Mouse (Mus musculus) lung, postnatal 0 days (tissue): ENCODE data around the gene Arrdc4. TPM values are rescaled to one million over a fixed set of nuclear protein-coding genes. Genes with fewer than 3 reads are reported as not detected.

ENCODE experiments used
- ATAC-seq: fragments of 200-750 bp; cut with Nextera tagmentation; 2 replicates; pipeline ENCODE4 v1.8.0; 2017; ENCODE audit warnings: moderate library complexity
- DNase-seq: peaks from one replicate; pipeline ENCODE4 v3.0.0-alpha.2; 2016; ENCODE audit warnings: low spot score
- H3K27ac ChIP-seq: fragments of 300-500 bp; sonication (generic); 2 replicates; pipeline ENCODE4 v1.5.1; 2014; ENCODE audit warnings: antibody characterized with exemption, mild to moderate bottlenecking, low read length, mixed read lengths
- H3K27me3 ChIP-seq: fragments of 300-500 bp; sonication (generic); replicated peaks from 2 replicates; pipeline ENCODE4 v1.6.1; 2014; ENCODE audit warnings: low read length, mixed read lengths; ENCODE audit not compliant: insufficient read depth
- H3K36me3 ChIP-seq: fragments of 300-500 bp; sonication (generic); 2 replicates; pipeline ENCODE4 v1.6.1; 2014; ENCODE audit warnings: low read length, mixed read lengths; ENCODE audit not compliant: insufficient read depth
- H3K4me1 ChIP-seq: fragments of 300-500 bp; sonication (generic); 2 replicates; pipeline ENCODE4 v1.6.1; 2014; ENCODE audit warnings: antibody characterized with exemption, low read depth, low read length, mixed read lengths; ENCODE audit not compliant: insufficient read depth
- H3K4me2 ChIP-seq: fragments of 300-500 bp; sonication (generic); replicated peaks from 2 replicates; pipeline ENCODE4 v1.6.1; 2014; ENCODE audit warnings: low read depth, mild to moderate bottlenecking, low read length, moderate library complexity, mixed read lengths
- H3K4me3 ChIP-seq: fragments of 300-500 bp; sonication (generic); 2 replicates; pipeline ENCODE4 v1.5.1; 2014; ENCODE audit warnings: low read depth, low read length
- H3K9ac ChIP-seq: fragments of 300-500 bp; sonication (generic); replicated peaks from 2 replicates; pipeline ENCODE4 v1.6.1; 2014; ENCODE audit warnings: low read depth, mild to moderate bottlenecking
- H3K9me3 ChIP-seq: fragments of 300-500 bp; sonication (generic); 2 replicates; pipeline ENCODE4 v1.6.1; 2016; ENCODE audit warnings: low read length, mixed read lengths
- CTCF ChIP-seq: IDR thresholded peaks from 2 replicates; pipeline ENCODE4 v1.5.1; 2016; ENCODE audit warnings: antibody characterized with exemption, mild to moderate bottlenecking
- EP300 ChIP-seq: IDR thresholded peaks from 2 replicates; pipeline ENCODE4 v1.6.1; 2016; ENCODE audit warnings: antibody characterized with exemption, mild to moderate bottlenecking, control low read depth
- WGBS: fragments of 180-500 bp; shearing (Covaris S2); extraction: QIAGEN DNeasy Blood & Tissue Kit; methylation state at CpG from one replicate; pipeline ENCODE4 v1.1.7; 2014; 5-methylcytosine and 5-hydroxymethylcytosine counted together
- polyA plus RNA-seq: library from polyadenylated mRNA; unstranded; fragments of >200 nt; fragmentation: Nextera tagmentation; extraction: Ambion mirVana; gene quantifications from 2 replicates; pipeline ENCODE4 v1.2.1, GENCODE M21; 2015

Gene Arrdc4
- 28.2 and 34.6 TPM in 2 replicates for polyA plus RNA-seq

GRCm38 (mm10) chr7:68748761-68749635 lies at the start of gene Arrdc4:
Arrdc4 (minus strand) TSS chr7:68749241.
- no peaks in the 10 kb centered on the region for H3K27me3 ChIP-seq
- 1% methylated on average over 51 of the region's 54 CpGs for WGBS
- peak within 1 kb of the TSS; percentile 86 for H3K9ac ChIP-seq
- no peaks in the 10 kb centered on the region for H3K9me3 ChIP-seq
- H3K36me3 ChIP-seq, result peaks cover 3% of the 10 kb centered on the region; the same call in 1 of the 2 replicates
- peak within 1 kb of the TSS; percentile 92 for H3K4me2 ChIP-seq
- peaks cover 5% of the 10 kb centered on the region; the same call in 1 of the 2 replicates for H3K4me1 ChIP-seq
- H3K4me3 ChIP-seq, result peak within 1 kb of the TSS; percentile 74
- peak within 1 kb of the TSS; percentile 96 for H3K27ac ChIP-seq
- peak; percentile 99 for DNase-seq
- TF ChIP-seq EP300 (peak; percentile 92), CTCF (peak; percentile 31)
- ATAC-seq, result peak; percentile 99

GRCm38 (mm10) chr7:68795578-68795977 lies 46.5 kb upstream of the Arrdc4 start:
- 61% methylated on average over 5 of the region's 5 CpGs for WGBS

GRCm38 (mm10) chr7:68788711-68789110 lies 39.7 kb upstream of the Arrdc4 start:
- no peaks in the 10 kb centered on the region for H3K27me3 ChIP-seq
- no peak for ATAC-seq
- 51% methylated on average over 3 of the region's 3 CpGs for WGBS

More at GRCm38 (mm10) chr7:68795578-68795977, 46.5 kb upstream of the Arrdc4 start:
- Histone ChIP-seq H3K27ac (no peak overlapping the region), H3K4me3 (no peak overlapping the region), H3K4me2 (no peak overlapping the region), H3K4me1 (no peaks in the 10 kb centered on the region), H3K27me3 (no peaks in the 10 kb centered on the region), H3K9me3 (no peaks in the 10 kb centered on the region), H3K36me3 (no peaks in the 10 kb centered on the region), H3K9ac (no peak overlapping the region)
- no peak for DNase-seq
- no peak for ATAC-seq
- no peak for TF ChIP-seq EP300
- no peak for TF ChIP-seq CTCF

GRCm38 (mm10) chr7:68771757-68772094 lies 22.7 kb upstream of the Arrdc4 start:
- no peaks in the 10 kb centered on the region for H3K36me3 ChIP-seq
- H3K27me3 ChIP-seq, result no peaks in the 10 kb centered on the region
- H3K9me3 ChIP-seq, result no peaks in the 10 kb centered on the region
- DNase-seq (no peak), ATAC-seq (no peak)
- H3K4me3 ChIP-seq, result no peak overlapping the region
- WGBS, result 80% methylated on average over 2 of the region's 2 CpGs
- no peaks in the 10 kb centered on the region for H3K4me1 ChIP-seq
- TF ChIP-seq EP300 (no peak), CTCF (no peak)
- no peak overlapping the region for H3K4me2 ChIP-seq
- no peak overlapping the region for H3K9ac ChIP-seq
- H3K27ac ChIP-seq, result no peak overlapping the region

More at GRCm38 (mm10) chr7:68788711-68789110, 39.7 kb upstream of the Arrdc4 start:
- no peak for TF ChIP-seq CTCF
- TF ChIP-seq EP300, result no peak
- no peak overlapping the region for H3K4me3 ChIP-seq
- no peaks in the 10 kb centered on the region for H3K36me3 ChIP-seq
- H3K4me1 ChIP-seq, result no peaks in the 10 kb centered on the region
- no peak overlapping the region for H3K27ac ChIP-seq
- no peak overlapping the region for H3K9ac ChIP-seq
- no peaks in the 10 kb centered on the region for H3K9me3 ChIP-seq
- no peak for DNase-seq
- no peak overlapping the region for H3K4me2 ChIP-seq

GRCm38 (mm10) chr7:68770894-68771756 lies 22.1 kb upstream of the Arrdc4 start:
- 54% methylated on average over 7 of the region's 7 CpGs for WGBS
- Histone ChIP-seq H3K4me2 (no peak overlapping the region), H3K4me3 (no peak overlapping the region), H3K9ac (no peak overlapping the region), H3K9me3 (no peaks in the 10 kb centered on the region), H3K4me1 (no peaks in the 10 kb centered on the region), H3K27ac (no peak overlapping the region), H3K27me3 (no peaks in the 10 kb centered on the region), H3K36me3 (no peaks in the 10 kb centered on the region)
- ATAC-seq (no peak), DNase-seq (no peak)
- no peak for TF ChIP-seq EP300
- no peak for TF ChIP-seq CTCF

GRCm38 (mm10) chr7:68765926-68766325 lies 16.9 kb upstream of the Arrdc4 start:
- no peaks in the 10 kb centered on the region for H3K4me1 ChIP-seq
- no peak overlapping the region for H3K27ac ChIP-seq
- TF ChIP-seq CTCF, result no peak
- peak; percentile 68 for TF ChIP-seq EP300
- H3K4me2 ChIP-seq, result no peak overlapping the region
- H3K36me3 ChIP-seq, result no peaks in the 10 kb centered on the region
- no peak overlapping the region for H3K4me3 ChIP-seq
- no peaks in the 10 kb centered on the region for H3K27me3 ChIP-seq
- WGBS, result 49% methylated on average over 4 of the region's 4 CpGs
- no peaks in the 10 kb centered on the region for H3K9me3 ChIP-seq
- H3K9ac ChIP-seq, result no peak overlapping the region
- peak; percentile 33 for DNase-seq
- peak; percentile 83 for ATAC-seq
